Mouse (Mus musculus) neural tube, embryonic 14.5 days (tissue): ENCODE measurements around the gene Gm21897. TPM values are rescaled to one million over a fixed set of nuclear protein-coding genes. Genes with fewer than 3 reads are reported as not detected.
"Not testable (repeated sequence)": the region's sequence is repeated elsewhere in the genome, so short reads cannot be mapped to it uniquely, and the experiment has no call there.

Experiments
- ATAC-seq: fragments of 200-750 bp; cut with Nextera tagmentation; 2 replicates; pipeline ENCODE4 v1.8.0; 2017; ENCODE audit warnings: low read depth, mild to moderate bottlenecking, moderate TSS enrichment, moderate library complexity
- H3K27ac ChIP-seq: fragments of 300-500 bp; sonication (generic); 2 replicates; pipeline ENCODE4 v1.5.1; 2014; ENCODE audit warnings: low read depth, mild to moderate bottlenecking, control low read depth, low read length, moderate library complexity, mixed read lengths
- H3K27me3 ChIP-seq: fragments of 300-500 bp; sonication (generic); 2 replicates; pipeline ENCODE4 v1.6.1; 2014; ENCODE audit warnings: low read length; ENCODE audit not compliant: control insufficient read depth, insufficient read depth
- H3K36me3 ChIP-seq: fragments of 300-500 bp; sonication (generic); 2 replicates; pipeline ENCODE4 v1.6.1; 2014; ENCODE audit warnings: low read length, mixed read lengths; ENCODE audit not compliant: control insufficient read depth, insufficient read depth
- H3K4me1 ChIP-seq: fragments of 300-500 bp; sonication (generic); 2 replicates; pipeline ENCODE4 v1.6.1; 2014; ENCODE audit warnings: low read length; ENCODE audit not compliant: control insufficient read depth, insufficient read depth
- H3K4me2 ChIP-seq: fragments of 300-500 bp; sonication (generic); 2 replicates; pipeline ENCODE4 v1.6.1; 2014; ENCODE audit warnings: mild to moderate bottlenecking, low read depth, low read length, control low read depth
- H3K4me3 ChIP-seq: fragments of 300-500 bp; sonication (generic); 2 replicates; pipeline ENCODE4 v1.5.1; 2014; ENCODE audit warnings: low read depth, low read length, control low read depth, mixed read lengths
- H3K9ac ChIP-seq: fragments of 300-500 bp; sonication (generic); replicated peaks from 2 replicates; pipeline ENCODE4 v1.6.1; 2014; ENCODE audit warnings: low read depth, mild to moderate bottlenecking, control low read depth, low read length, mixed read lengths
- H3K9me3 ChIP-seq: fragments of 300-500 bp; sonication (generic); 2 replicates; pipeline ENCODE4 v1.6.1; 2016; ENCODE audit warnings: low read length; ENCODE audit not compliant: control insufficient read depth
- WGBS: fragments of 180-500 bp; shearing (Covaris S2); extraction: QIAGEN DNeasy Blood & Tissue Kit; methylation state at CpG from one replicate; pipeline ENCODE4 v1.1.7; 2014; 5-methylcytosine and 5-hydroxymethylcytosine counted together
- polyA plus RNA-seq: library from polyadenylated mRNA; unstranded; fragments of >200 nt; fragmentation: Nextera tagmentation; extraction: Ambion mirVana; gene quantifications from 2 replicates; pipeline ENCODE4 v1.2.1, GENCODE M21; 2014

Gene Gm21897
- polyA plus RNA-seq: not detected in 2 replicates

DNA sequence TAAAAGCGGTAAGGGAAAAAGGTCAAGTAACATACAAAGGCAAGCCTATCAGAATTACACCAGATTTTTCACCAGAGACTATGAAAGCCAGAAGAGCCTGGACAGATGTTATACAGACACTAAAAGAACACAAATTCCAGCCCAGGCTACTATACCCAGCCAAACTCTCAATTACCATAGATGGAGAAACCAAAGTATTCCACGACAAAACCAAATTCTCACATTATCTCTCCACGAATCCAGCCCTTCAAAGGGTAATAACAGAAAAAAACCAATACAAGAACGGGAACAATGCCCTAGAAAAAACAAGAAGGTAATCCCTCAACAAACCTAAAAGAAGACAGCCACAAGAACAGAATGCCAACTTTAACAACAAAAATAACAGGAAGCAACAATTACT lies at the start of gene Gm21897:
TSS of gene Gm21897 (plus strand) at position 301 of the 400 bp plus-strand sequence.
- H3K36me3 ChIP-seq, H3K9me3 ChIP-seq, H3K9ac ChIP-seq, H3K27me3 ChIP-seq, H3K4me2 ChIP-seq, H3K4me1 ChIP-seq, H3K27ac ChIP-seq, ATAC-seq, H3K4me3 ChIP-seq: not testable (repeated sequence)
- no CpG with 5 or more reads among the region's 4 CpGs for WGBS

DNA sequence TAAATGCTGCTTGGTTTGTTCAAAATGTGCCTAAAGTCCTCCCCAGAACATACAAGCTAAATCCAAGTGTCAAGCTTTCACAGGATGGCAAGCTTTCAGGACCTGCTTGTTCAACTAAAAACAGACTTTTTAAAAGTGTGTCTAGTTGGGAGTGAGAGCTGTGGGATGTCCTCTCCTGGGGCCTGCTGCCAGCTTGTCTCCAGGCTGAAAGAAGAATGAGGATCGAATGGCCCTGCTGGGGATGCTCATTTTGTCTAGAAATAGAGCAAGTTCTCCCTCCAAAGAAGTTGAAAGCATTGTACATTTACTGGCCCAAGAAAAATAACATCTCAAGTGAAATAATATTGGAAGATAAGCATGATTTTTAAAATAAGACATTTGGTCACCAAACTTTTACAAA lies 45.0 kb upstream of the Gm21897 start:
- ATAC-seq: no peak
- no peaks in the 10 kb centered on the region for H3K9me3 ChIP-seq
- H3K27me3 ChIP-seq: no peaks in the 10 kb centered on the region
- H3K4me1 ChIP-seq: no peaks in the 10 kb centered on the region
- no peaks in the 10 kb centered on the region for H3K36me3 ChIP-seq
- no peak overlapping the region for H3K27ac ChIP-seq
- no peak overlapping the region for H3K9ac ChIP-seq
- 79% methylated on average over 1 of the region's 1 CpGs for WGBS
- no peak overlapping the region for H3K4me3 ChIP-seq
- H3K4me2 ChIP-seq: no peak overlapping the region

GRCm38 (mm10) chr16:15277461-15277860 lies 39.8 kb upstream of the Gm21897 start:
- ATAC-seq: no peak
- H3K27ac ChIP-seq: no peak overlapping the region
- no peak overlapping the region for H3K4me2 ChIP-seq
- no peak overlapping the region for H3K9ac ChIP-seq
- H3K9me3 ChIP-seq: no peaks in the 10 kb centered on the region
- no peaks in the 10 kb centered on the region for H3K36me3 ChIP-seq
- H3K4me1 ChIP-seq: no peaks in the 10 kb centered on the region
- H3K27me3 ChIP-seq: no peaks in the 10 kb centered on the region
- H3K4me3 ChIP-seq: no peak overlapping the region

DNA sequence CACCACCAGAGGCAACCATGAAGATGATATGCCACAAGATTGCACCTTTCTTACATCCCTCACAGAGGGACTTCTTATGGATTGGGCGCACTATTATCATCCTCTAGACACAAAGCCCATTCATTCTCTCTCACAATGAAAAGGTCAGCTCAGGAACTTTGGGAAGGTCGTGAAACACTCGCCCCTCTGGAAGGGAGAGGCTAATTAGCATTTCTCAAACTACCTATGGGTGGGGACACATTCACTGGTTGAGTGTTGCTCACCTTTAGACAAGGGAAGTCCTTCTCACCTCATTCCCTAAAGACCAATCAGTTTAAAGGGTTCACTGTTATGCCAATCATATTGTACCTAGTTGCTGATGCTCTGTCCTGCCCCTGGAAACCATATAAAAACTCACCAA lies 24.2 kb upstream of the Gm21897 start:
- ATAC-seq: no peak
- Histone ChIP-seq H3K36me3 (no peaks in the 10 kb centered on the region), H3K9me3 (no peaks in the 10 kb centered on the region), H3K4me2 (no peak overlapping the region), H3K27ac (no peak overlapping the region), H3K27me3 (no peaks in the 10 kb centered on the region), H3K4me3 (no peak overlapping the region), H3K4me1 (no peaks in the 10 kb centered on the region), H3K9ac (no peak overlapping the region)
- WGBS: 54% methylated on average over 3 of the region's 3 CpGs

- Histone ChIP-seq H3K4me3 (no peak overlapping the region), H3K27ac (no peak overlapping the region), H3K4me2 (no peak overlapping the region), H3K9me3 (no peaks in the 10 kb centered on the region), H3K27me3 (no peaks in the 10 kb centered on the region), H3K9ac (no peak overlapping the region), H3K4me1 (no peaks in the 10 kb centered on the region), H3K36me3 (no peaks in the 10 kb centered on the region)
- ATAC-seq: no peak
- 74% methylated on average over 1 of the region's 1 CpGs for WGBS
These were observed 23.0 kb upstream of the Gm21897 start for GRCm38 (mm10) chr16:15294289-15294688.

- Histone ChIP-seq H3K36me3 (no peaks in the 10 kb centered on the region), H3K9me3 (no peaks in the 10 kb centered on the region), H3K4me1 (no peaks in the 10 kb centered on the region), H3K27me3 (no peaks in the 10 kb centered on the region), H3K4me3 (no peak overlapping the region), H3K27ac (no peak overlapping the region), H3K4me2 (no peak overlapping the region), H3K9ac (no peak overlapping the region)
- ATAC-seq: peak; percentile 66; the same call in 1 of the 2 replicates
- 51% methylated on average over 8 of the region's 8 CpGs for WGBS
These were observed 22.2 kb upstream of the Gm21897 start for GRCm38 (mm10) chr16:15294911-15295659.

DNA sequence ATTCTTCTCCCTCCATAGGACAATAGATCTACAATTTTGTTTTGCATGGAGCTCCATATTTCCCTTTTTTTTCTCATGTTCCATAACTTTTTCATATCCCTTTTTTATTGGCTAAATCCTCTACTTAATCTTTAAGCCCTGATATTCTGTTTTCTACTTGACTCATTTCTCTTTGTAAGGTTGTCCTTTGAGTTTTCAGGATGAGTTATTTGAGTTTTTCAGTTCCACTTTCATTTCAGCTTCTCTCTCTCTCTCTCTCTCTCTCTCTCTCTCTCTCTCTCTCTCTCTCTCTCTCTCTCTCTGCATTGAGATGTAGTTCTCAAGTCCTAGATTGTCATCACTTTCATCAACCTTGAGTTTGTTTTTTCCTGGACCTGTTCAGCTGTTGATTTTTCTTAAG lies 17.3 kb downstream of the Gm21897 start:
- Histone ChIP-seq H3K9ac (no peak overlapping the region), H3K27ac (no peak overlapping the region), H3K36me3 (no peaks in the 10 kb centered on the region), H3K4me3 (no peak overlapping the region), H3K4me2 (no peak overlapping the region), H3K27me3 (no peaks in the 10 kb centered on the region), H3K9me3 (no peaks in the 10 kb centered on the region), H3K4me1 (no peaks in the 10 kb centered on the region)
- no peak for ATAC-seq

DNA sequence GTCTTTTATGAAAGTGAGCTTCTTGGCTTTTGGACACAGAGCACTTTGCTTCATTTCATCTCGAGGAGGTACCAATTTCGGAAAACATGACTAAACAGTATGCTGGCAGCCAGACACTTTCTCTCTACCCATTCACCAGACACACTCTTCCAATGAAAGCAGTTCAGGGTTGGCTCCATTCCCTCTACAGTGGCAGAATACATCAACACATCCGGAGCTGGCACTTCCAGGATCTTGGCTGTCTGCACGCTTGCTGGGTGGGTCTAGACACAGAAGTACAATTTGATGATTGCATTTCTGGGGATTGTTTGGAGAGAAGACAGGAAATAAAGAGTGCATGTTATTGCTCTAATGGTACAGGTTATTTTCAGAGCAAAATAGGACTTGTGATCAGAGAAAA lies 21.8 kb downstream of the Gm21897 start:
- H3K4me2 ChIP-seq: no peak overlapping the region
- no peaks in the 10 kb centered on the region for H3K27me3 ChIP-seq
- H3K4me3 ChIP-seq: no peak overlapping the region
- H3K4me1 ChIP-seq: no peaks in the 10 kb centered on the region
- WGBS: 86% methylated on average over 4 of the region's 4 CpGs
- H3K9me3 ChIP-seq: no peaks in the 10 kb centered on the region
- H3K27ac ChIP-seq: no peak overlapping the region
- H3K9ac ChIP-seq: no peak overlapping the region
- H3K36me3 ChIP-seq: no peaks in the 10 kb centered on the region
- ATAC-seq: no peak

- Histone ChIP-seq H3K4me1 (no peaks in the 10 kb centered on the region), H3K4me2 (no peak overlapping the region), H3K4me3 (no peak overlapping the region), H3K27ac (no peak overlapping the region), H3K9ac (no peak overlapping the region), H3K36me3 (no peaks in the 10 kb centered on the region), H3K27me3 (no peaks in the 10 kb centered on the region), H3K9me3 (no peaks in the 10 kb centered on the region)
- no peak for ATAC-seq
- WGBS: 69% methylated on average over 1 of the region's 1 CpGs
These were observed 28.8 kb downstream of the Gm21897 start for GRCm38 (mm10) chr16:15346045-15346444.
